Mouse (Mus musculus) mouse embryonic stem cell (cell line): ENCODE results near the gene Mier1.
"Not testable (repeated sequence)": the region's sequence is repeated elsewhere in the genome, so short reads cannot be mapped to it uniquely, and the experiment has no call there.

Source experiments
- in situ Hi-C, 2 experiments: fragments of 300-500 bp; cut with MboI; formaldehyde crosslinking; loops; 1 replicate in 1 of 2; 3 replicates in 1 of 2; pipeline ENCODE4 v1.14.3; 2019 to 2020; ENCODE audit warnings: low sequenced_read_pairs in 2 of 2, low pct_unique_long_range_greater_than_20kb in 1 of 2, mixed read lengths in 1 of 2; ENCODE audit not compliant: unreplicated experiment in 1 of 2

Gene Mier1

DNA sequence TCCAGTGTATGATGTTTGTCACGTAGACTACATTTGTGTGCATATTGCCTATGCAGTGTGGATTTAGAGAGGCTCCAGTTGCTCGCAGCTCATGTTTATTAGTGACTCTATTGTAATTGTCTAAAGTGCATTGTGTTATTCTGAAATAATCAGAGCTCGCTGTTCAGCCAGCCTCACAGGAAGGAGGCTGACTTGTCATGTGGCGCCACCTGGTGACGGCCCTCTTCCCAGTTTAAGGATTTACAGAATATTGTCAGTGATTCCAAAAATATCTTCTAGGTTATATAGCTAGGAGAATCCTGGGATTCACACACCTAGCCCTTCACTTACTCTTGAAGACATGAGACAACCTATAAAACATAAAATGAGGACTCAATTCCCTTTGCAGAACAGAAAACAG is 32.1 kb downstream of the Mier1 start:
- in situ Hi-C loops, result no loop called here

DNA sequence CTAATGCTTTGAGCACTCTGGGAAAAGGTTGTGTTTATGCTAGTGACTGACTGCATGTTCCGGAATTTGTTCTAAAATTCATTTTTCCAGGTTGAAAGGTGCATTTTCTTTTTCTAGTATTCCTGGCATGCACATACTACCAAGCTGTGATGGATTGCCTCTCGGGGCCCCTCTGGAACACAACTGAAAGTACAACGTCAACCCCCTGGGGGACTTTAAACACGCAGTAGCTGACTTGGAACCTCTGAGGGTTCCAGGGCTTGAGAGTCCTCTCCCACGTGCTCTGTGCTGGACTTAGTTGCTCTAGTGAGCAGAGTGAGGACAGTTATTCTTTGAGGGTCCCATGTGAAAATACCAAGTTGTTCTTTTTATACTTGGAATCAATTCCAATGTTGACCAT is 37.8 kb downstream of the Mier1 start:
- in situ Hi-C loops, result no loop called here

GRCm38 (mm10) chr4:103158781-103159180 is 44.6 kb downstream of the Mier1 start:
- in situ Hi-C loops, result no loop called here

DNA sequence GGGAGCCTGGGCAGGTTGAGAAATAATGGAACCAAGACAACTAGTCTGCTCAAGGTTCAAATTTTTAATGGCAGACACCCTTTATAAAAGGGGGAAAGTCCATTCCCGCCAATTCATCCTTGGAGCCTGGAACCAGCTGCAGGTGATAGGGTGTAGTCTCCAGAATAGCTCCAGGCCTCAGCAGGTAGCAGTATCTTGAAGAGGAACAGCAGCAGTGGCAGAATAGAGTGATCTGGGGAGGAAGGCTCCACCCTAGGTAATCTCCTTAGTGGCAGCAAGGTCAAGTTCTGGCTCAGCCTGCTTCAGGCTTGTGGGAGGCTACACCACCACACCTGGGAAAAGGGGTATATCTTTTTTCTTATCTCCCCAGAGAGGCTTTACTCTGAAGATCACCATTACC is 52.0 kb downstream of the Mier1 start:
- in situ Hi-C loops, result not testable (repeated sequence)

- in situ Hi-C loops, result no loop called here
Observed at GRCm38 (mm10) chr4:103171256-103171655, 57.1 kb downstream of the Mier1 start.

DNA sequence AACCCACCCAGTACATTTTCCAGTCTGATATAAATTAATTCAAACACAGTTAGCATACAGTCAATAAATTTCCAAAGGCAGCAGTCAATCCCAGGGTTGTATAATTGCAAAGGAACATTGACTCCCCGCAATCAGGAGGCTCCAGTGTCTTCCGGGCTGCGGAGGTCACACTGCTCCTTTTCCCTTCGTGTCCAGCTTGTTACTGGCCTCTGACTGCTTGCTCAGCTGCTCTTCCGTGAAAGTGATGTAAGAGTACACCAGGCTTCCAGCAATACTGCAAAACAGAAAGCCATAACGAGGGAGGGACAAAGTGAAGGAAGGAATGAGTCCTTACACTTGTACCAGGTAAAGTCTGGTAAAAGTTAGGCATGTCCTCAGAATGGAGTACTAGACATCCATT is 59.3 kb downstream of the Mier1 start:
- in situ Hi-C loops, result no loop called here

DNA sequence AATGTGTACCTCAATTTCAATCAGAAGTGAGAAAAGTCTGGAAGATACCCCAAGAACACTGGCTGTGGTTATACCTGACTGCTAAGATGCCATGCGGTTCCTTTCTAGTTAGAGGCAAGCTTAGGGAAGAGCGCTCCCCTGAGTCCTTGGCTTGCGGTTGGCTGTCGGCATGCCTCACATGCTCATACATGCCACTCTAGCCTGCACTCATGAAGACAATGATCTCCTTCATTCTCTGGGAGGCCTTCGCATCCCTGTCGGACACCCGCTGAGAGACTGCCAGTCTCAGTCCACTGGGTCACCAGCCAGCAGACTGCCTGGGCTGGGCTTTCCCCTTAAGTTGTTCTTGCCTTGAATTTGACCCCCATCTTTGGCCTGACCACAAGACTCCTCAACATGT is 59.8 kb downstream of the Mier1 start:
- in situ Hi-C loops, result no loop called here

DNA sequence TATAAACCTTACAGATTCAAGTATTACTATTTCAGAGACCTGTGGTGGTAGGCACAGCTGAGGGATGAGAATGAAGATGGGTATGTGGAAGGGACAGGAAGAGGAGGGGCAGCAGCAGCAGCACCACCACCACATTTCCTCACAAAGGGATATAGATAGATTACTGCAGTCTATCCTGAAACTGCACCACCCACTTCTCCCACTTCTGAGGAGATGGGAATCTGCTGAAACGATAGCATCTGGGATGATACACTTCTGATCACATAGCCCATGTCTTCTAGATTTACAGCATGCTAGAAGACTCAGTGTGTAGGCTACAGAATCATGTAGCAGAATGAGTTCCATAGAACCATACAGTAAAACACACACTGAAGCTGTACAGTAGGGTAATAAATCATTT is 63.5 kb downstream of the Mier1 start:
- in situ Hi-C loops, result loop anchor here in 1 of 2 experiments (25.0 kb wide), 1 partner anchor 190 kb away; the partner anchor contains the start of gene Tctex1d1

GRCm38 (mm10) chr4:103178635-103179318 is 64.6 kb downstream of the Mier1 start:
- in situ Hi-C loops, result loop anchor here in 1 of 2 experiments (25.0 kb wide), 1 partner anchor 191 kb away; the partner anchor contains the start of gene Tctex1d1

- in situ Hi-C loops, result loop anchor here in 1 of 2 experiments (25.0 kb wide), 1 partner anchor 192 kb away; the partner anchor contains the start of gene Tctex1d1
Observed at GRCm38 (mm10) chr4:103179581-103179980, 65.4 kb downstream of the Mier1 start.

GRCm38 (mm10) chr4:103180300-103180888 is 66.2 kb downstream of the Mier1 start:
- in situ Hi-C loops, result loop anchor here in 1 of 2 experiments (25.0 kb wide), 1 partner anchor 193 kb away; the partner anchor contains the start of gene Tctex1d1

GRCm38 (mm10) chr4:103188786-103189640 is 74.8 kb downstream of the Mier1 start:
- in situ Hi-C loops, result loop anchor here in 1 of 2 experiments (25.0 kb wide), 1 partner anchor 202 kb away; the partner anchor contains the start of gene Tctex1d1

- in situ Hi-C loops, result loop anchor here in 1 of 2 experiments (25.0 kb wide), 1 partner anchor 205 kb away; the partner anchor contains the start of gene Tctex1d1
Observed at GRCm38 (mm10) chr4:103192421-103192820, 78.2 kb downstream of the Mier1 start.

DNA sequence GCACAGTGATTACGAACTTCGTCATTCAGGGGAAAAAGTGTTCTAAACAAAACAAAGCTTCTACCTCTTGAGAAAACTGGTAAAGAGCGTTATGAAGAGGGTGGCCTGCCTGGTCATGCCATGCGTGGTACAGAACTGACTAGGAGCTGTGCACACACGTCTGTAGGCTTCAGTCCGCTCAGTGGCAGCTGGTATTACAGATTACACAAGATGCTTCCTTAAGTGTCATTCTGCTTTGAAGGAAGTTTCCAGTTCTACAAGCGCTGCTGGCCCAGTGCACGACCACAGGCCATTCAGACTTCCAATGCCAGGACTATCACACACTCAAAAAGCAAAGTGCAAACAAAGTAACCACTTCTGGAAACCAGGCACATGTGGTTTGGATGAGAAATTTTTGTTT is 83.2 kb downstream of the Mier1 start:
- in situ Hi-C loops, result loop anchor here in 1 of 2 experiments (25.0 kb wide), 1 partner anchor 210 kb away; the partner anchor contains the start of gene Tctex1d1

DNA sequence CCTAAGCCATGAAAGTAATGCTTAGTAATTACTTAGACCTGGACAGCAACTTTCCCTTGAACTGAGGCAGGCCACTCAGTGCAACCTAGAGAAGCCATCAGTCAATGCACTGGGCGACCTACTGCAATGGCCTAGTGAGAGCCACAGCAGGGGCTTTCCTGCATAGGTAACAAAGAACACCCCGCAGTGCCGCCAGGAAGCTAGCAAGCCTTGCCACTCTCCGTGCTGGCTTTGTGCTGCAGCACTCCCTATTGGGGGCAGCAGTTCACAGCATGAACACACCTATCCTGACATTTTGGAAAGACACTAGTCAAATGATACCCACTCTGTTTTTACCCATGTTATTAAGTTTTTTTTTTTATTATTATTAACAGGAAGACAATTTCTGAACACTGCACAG is 84.9 kb downstream of the Mier1 start:
- in situ Hi-C loops, result loop anchor here in 1 of 2 experiments (25.0 kb wide), 1 partner anchor 212 kb away; the partner anchor contains the start of gene Tctex1d1

- in situ Hi-C loops, result no loop called here
Observed at GRCm38 (mm10) chr4:103200046-103200445, 85.9 kb downstream of the Mier1 start.

DNA sequence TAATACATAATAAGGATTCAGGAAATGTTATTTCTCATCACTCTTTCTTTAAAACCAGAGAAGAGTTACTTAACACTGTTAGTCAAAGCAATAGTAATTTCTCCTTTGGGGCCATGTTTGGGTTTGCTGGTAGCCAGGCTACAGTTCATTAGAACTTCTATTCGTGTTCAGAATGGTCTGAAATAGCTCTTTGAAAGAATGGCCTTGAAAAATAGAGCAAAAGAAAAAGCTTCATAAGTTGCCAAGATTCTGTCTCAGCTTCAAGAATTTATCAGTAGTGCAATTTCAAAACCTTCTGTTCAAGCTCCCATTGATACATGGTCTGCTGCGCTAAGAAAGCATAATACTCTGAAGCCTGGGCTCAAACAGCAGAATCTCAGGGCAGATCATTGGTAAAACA is 89.5 kb downstream of the Mier1 start:
- in situ Hi-C loops, result no loop called here

DNA sequence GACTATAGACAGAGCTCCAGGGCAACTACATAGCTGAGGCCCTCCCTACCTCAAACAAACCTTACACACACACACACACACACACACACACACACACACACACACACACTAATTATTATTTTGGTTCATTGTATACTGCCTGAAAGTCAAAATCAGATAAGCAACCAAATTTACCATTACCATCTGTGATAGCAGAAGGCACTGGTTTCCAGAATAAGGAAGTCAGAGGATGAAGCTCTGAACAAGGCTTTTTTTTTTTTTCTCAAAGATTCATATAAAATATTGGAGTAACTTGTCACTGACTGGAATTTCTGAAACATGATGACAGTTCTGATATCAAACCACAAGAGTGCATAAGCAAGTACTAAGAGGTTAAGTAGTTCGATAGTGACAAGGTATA is 94.4 kb downstream of the Mier1 start:
- in situ Hi-C loops, result no loop called here
